Mouse (Mus musculus): ENCODE data around the gene Lrrc15. TPM values are rescaled to one million over a fixed set of nuclear protein-coding genes. Genes with fewer than 3 reads are reported as not detected.
A peak's percentile ranks its signal among the peaks of the same experiment; 100 is the strongest.

The Lrrc15 gene
- 1.8 and 2.1 TPM in 2 replicates for polyA plus RNA-seq (2015; fragmentation: Nextera tagmentation; extraction: Ambion mirVana)

DNA sequence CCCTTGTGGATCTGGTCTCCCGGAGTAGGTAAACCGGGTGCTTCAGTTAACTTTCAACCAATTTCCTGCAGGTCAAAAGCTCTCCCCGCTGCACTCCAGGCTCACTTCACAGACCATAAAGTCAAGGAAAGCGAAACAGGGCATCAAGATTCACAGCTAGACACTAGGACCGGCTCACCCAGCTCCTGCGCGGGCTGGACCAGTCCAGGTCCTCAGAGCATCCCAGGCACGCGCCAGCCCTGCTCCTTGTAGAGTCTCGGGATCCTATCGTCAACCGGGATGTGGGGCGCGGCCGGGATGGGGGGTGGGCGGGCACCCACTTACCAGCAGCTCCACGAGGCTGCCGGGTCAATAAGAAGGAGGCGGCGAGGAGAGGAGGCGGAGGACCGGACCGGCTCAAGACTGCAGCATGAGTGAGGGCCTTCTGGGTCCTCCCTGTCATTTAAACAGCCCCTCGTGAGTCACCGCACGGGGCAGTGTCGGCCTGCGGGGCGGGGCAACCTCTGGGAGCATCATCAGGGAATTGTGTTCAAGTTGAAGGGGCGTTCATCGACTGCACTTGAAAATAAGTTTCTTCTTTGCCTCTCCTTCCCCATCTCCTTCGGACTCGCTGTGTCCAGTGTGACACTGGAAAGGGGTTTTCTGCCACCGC is at the start of gene Lrrc15:
Lrrc15 (minus strand) TSS at position 413 of the 652 bp plus-strand sequence.
- no peak for ATAC-seq (ENCODE audit: insufficient number of reproducible peaks, low FRiP score, low TSS enrichment, low read depth)
- Histone ChIP-seq H3K4me2 (peak within 1 kb of the TSS; percentile 58), H3K27ac (no peak within 1 kb of the TSS), H3K9me3 (no peaks in the 10 kb centered on the region), H3K36me3 (no peaks in the 10 kb centered on the region), H3K9ac (no peak within 1 kb of the TSS), H3K27me3 (peaks cover 28% of the 10 kb centered on the region), H3K4me1 (peaks cover 36% of the 10 kb centered on the region), H3K4me3 (peak within 1 kb of the TSS; percentile 29)
- WGBS: 7% methylated on average over 34 of the region's 34 CpGs

DNA sequence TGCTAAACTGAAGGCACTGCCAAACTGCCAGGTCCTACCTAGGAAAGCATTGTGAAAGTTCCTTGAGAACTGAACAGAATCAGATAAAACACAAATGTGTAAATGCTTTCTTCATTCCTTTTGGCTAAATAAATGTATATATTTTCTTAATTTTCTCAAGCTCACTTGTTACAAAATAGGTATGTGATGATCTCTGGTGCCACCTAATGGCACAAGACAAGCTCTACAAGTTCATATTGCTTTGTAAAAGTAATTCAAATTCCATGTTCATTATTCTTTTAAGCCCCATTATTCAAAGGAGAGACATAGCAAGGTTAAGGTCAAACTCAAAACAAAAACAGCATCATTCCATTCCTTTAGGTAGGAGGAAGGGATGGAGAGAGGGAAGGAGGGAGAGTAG is 31.2 kb upstream of the Lrrc15 start:
- Histone ChIP-seq H3K27me3 (peaks cover 27% of the 10 kb centered on the region), H3K27ac (no peak overlapping the region), H3K4me3 (no peak overlapping the region), H3K4me2 (no peak overlapping the region), H3K4me1 (peaks cover 6% of the 10 kb centered on the region), H3K36me3 (peaks cover 9% of the 10 kb centered on the region), H3K9me3 (no peaks in the 10 kb centered on the region), H3K9ac (no peak overlapping the region)
- no peak for ATAC-seq (ENCODE audit: insufficient number of reproducible peaks, low FRiP score, low TSS enrichment, low read depth)

DNA sequence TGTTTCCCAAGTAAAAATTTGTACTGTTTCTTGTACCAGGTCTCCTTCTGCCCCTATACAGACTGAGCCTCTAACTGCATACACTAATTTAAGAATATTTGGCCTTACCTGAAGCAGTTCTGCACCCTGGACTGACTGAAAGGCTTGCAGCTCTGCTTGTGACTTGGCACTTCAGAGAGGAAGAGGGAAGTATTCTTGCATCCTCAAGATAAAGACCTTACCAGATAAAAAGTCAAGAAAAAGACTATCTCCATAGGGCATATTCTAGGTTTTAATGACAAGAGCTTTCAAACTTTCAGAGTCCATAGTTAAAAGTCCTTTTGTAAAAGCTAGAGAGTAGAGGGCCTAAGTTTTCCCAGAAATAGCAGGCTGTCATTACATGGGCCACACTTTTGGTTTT is 27.6 kb upstream of the Lrrc15 start, which contains the start of gene Gp5:
Gp5 (minus strand) TSS at position 133 of the 400 bp plus-strand sequence.
- H3K9ac ChIP-seq: no peak within 1 kb of the TSS
- no peaks in the 10 kb centered on the region for H3K9me3 ChIP-seq
- no peak within 1 kb of the TSS for H3K27ac ChIP-seq
- H3K4me1 ChIP-seq: peaks cover 17% of the 10 kb centered on the region
- peak within 1 kb of the TSS; percentile 59 for H3K4me3 ChIP-seq
- H3K27me3 ChIP-seq: peaks cover 52% of the 10 kb centered on the region
- no peak for ATAC-seq (ENCODE audit: insufficient number of reproducible peaks, low FRiP score, low TSS enrichment, low read depth)
- no peaks in the 10 kb centered on the region for H3K36me3 ChIP-seq
- H3K4me2 ChIP-seq: peak within 1 kb of the TSS; percentile 99

DNA sequence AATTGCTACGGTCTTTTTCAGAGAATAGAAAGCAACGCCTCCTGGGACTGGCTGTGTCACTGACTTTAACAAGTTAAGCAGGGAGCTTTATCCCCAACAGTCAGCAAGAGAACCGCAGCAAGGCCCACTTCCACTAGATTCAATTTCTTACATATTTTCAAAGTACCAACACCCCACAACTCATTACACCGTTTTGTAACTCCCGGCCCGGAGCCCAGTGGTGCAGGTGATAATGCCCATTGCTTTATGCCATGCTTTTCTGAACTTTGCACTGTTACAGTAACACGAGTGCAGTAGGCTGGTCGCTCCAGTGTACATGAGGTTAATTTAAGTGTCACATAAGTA is 27.1 kb upstream of the Lrrc15 start:
- Histone ChIP-seq H3K36me3 (no peaks in the 10 kb centered on the region), H3K4me1 (peaks cover 17% of the 10 kb centered on the region), H3K4me3 (no peak overlapping the region), H3K27me3 (peaks cover 52% of the 10 kb centered on the region), H3K9me3 (no peaks in the 10 kb centered on the region), H3K27ac (no peak overlapping the region), H3K4me2 (no peak overlapping the region), H3K9ac (no peak overlapping the region)
- 58% methylated on average over 8 of the region's 8 CpGs for WGBS
- ATAC-seq (ENCODE audit: insufficient number of reproducible peaks, low FRiP score, low TSS enrichment, low read depth): no peak

DNA sequence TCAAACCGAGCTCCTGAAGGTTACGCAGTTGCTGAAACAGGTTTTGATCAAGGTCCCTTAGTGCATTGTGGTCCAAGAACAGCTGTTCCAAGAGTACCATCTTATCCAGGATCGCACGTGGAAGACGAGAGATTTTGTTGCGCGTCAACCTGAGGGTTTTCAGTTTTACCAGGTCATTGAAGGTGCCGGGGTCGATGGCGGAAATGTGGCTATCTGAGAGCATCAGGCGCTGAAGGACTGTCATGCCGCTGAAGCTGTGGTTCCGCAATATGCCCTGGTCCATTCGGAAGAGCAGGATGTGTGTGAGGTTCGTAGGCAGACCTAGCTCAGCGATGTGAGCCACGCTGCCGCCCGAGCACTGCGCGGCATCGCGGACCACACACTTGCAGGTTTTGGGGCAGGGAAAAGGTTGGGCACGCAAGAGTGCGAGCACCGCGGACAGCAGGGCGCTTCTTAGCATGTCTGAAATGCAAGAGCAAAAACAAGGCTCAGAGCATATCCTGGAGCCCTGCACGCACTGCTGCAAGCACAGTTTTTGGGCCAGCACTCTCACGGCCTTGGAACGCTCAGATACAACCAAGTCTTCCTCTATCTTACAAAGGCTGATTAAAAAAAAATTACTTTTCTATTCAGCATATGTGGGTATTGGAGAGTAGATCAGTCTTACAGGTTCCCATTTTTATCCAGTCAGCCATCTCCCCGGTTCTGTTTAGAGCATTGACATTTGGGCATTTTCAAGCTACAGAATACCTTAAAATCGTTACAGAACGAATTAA is 26.5 kb upstream of the Lrrc15 start:
- Histone ChIP-seq H3K9me3 (no peaks in the 10 kb centered on the region), H3K9ac (no peak overlapping the region), H3K4me2 (peak overlapping the region; percentile 99), H3K27ac (no peak overlapping the region), H3K27me3 (peaks cover 52% of the 10 kb centered on the region), H3K4me1 (peaks cover 17% of the 10 kb centered on the region), H3K4me3 (peak overlapping the region; percentile 59), H3K36me3 (no peaks in the 10 kb centered on the region)
- no peak for ATAC-seq (ENCODE audit: insufficient number of reproducible peaks, low FRiP score, low TSS enrichment, low read depth)
- 6% methylated on average over 34 of the region's 34 CpGs for WGBS

DNA sequence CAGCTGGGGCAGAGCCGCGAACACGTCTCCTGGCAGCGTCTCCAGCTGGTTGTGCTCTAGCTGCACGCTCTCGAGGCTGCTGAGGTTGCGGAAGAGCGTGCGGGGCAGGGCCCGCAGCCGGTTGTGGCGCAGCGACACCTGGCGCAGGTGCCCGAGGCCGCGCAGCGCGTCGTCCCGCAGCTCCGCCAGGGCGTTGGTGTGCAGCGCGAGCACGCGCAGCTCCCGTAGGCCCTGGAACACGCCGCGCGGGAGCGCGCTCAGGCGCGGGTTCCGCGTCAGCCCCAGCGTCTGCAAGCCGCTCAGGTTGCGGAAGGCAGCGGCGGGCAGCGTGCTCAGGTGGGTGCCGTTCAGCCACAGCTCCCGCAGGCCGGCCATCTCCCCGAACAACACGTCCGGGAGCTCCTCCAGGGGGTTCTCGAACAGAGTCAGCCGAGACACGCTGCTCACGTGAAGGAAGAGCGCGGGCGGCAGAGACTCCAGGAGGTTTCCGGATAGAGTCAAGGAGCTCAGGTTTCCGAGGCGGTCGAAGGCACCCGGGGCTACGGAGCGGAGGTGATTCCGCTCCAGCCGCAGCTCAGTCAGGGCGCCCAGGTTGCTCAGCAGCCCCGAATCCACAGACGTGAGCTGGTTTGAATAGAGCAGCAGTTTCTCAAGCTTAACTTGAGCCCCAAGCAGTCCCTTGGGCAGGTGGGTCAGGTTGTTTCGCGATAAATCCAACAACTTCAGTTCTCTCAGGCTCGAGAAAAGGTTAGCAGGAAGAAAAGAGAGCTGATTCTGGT is 25.7 kb upstream of the Lrrc15 start:
- no peak for ATAC-seq (ENCODE audit: insufficient number of reproducible peaks, low FRiP score, low TSS enrichment, low read depth)
- Histone ChIP-seq H3K4me2 (peak overlapping the region; percentile 99), H3K9ac (peak overlapping the region; percentile 26), H3K36me3 (no peaks in the 10 kb centered on the region), H3K9me3 (no peaks in the 10 kb centered on the region), H3K27me3 (peaks cover 52% of the 10 kb centered on the region), H3K4me1 (peaks cover 17% of the 10 kb centered on the region), H3K27ac (no peak overlapping the region), H3K4me3 (peak overlapping the region; percentile 59)
- WGBS: under 1% methylated on average over 72 of the region's 72 CpGs

DNA sequence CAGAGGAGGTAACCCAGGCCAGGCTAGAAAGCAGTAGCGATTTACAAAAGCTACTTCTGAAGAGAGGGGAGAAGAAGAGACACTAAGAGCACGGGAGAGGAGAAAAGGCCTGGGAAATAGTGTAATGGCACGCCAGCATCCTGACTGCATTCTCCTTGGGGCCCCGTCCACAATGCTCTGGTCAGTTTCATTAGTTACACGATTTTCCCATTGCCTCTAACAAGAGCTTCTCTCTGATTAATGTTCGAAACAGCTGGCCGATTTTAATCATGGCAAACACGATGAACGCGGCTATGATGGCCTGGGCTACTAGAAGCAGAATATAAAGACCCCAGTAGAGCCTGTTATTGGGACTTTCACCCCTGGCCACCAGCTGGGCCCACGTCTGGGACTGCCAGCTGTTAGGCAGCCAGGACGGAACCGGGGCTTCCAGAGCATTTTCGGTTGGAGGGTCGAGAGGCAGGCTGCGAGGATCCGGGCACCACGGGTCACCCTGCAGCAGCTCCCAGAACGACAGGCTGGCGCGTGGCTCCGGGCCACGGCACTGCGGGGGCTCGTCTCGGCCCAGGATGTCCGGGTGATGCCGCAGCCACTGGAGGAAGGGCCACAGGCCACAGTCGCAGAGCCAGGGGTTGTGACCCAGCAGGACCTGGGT is 25.0 kb upstream of the Lrrc15 start:
- peaks cover 52% of the 10 kb centered on the region for H3K27me3 ChIP-seq
- no peak overlapping the region for H3K27ac ChIP-seq
- H3K4me3 ChIP-seq: peak overlapping the region; percentile 59
- H3K4me1 ChIP-seq: peaks cover 17% of the 10 kb centered on the region
- H3K36me3 ChIP-seq: no peaks in the 10 kb centered on the region
- peak overlapping the region; percentile 26 for H3K9ac ChIP-seq
- no peak for ATAC-seq (ENCODE audit: insufficient number of reproducible peaks, low FRiP score, low TSS enrichment, low read depth)
- no peaks in the 10 kb centered on the region for H3K9me3 ChIP-seq
- 14% methylated on average over 29 of the region's 29 CpGs for WGBS
- peak overlapping the region; percentile 99 for H3K4me2 ChIP-seq

DNA sequence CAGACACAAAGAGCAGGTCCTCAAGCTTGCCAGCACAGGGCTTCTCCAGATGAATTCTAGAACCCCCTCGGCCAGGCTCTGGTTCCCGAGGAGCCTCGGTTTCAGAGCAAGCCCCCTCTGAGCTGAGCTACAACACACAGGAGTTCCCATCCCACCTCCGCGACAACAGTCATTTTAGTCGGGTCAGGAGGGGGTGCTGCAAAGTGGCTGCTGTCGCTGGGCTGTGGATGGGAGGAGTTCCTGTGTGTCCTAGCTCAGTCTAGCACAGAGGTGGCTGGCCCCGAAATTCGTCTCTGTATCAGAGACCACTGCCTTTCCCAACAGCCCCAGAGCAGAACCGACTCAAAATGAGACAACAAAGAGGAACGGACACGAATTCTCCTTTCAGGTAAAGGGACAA is 24.2 kb upstream of the Lrrc15 start:
- ATAC-seq (ENCODE audit: insufficient number of reproducible peaks, low FRiP score, low TSS enrichment, low read depth): no peak
- no peaks in the 10 kb centered on the region for H3K36me3 ChIP-seq
- H3K4me1 ChIP-seq: peaks cover 17% of the 10 kb centered on the region
- 52% methylated on average over 12 of the region's 12 CpGs for WGBS
- H3K9ac ChIP-seq: no peak overlapping the region
- no peak overlapping the region for H3K4me2 ChIP-seq
- peaks cover 52% of the 10 kb centered on the region for H3K27me3 ChIP-seq
- H3K9me3 ChIP-seq: no peaks in the 10 kb centered on the region
- H3K4me3 ChIP-seq: no peak overlapping the region
- H3K27ac ChIP-seq: no peak overlapping the region

DNA sequence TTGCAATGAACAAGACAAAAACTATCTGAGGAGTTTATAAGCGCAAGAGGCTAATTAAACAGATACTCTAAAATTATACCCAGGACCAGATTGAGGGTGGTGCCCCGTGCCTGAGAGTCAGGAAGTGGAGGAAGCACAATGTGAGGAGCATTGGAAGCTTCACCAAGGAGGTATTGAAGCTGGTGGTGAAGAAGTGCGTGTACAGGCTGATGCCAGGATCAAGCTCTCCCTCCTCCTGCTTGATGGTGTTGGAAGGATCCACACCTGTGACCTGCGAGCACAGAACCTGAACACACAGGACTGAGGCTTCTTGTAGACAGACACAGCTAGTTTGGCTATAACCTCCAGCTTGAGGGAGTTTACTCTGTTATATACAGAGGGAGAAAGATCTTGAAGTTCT is 23.0 kb upstream of the Lrrc15 start:
- Histone ChIP-seq H3K9ac (no peak overlapping the region), H3K9me3 (no peaks in the 10 kb centered on the region), H3K27ac (no peak overlapping the region), H3K4me1 (peaks cover 17% of the 10 kb centered on the region), H3K4me3 (no peak overlapping the region), H3K27me3 (peaks cover 43% of the 10 kb centered on the region), H3K4me2 (no peak overlapping the region), H3K36me3 (no peaks in the 10 kb centered on the region)
- ATAC-seq (ENCODE audit: insufficient number of reproducible peaks, low FRiP score, low TSS enrichment, low read depth): no peak
- 84% methylated on average over 4 of the region's 4 CpGs for WGBS

DNA sequence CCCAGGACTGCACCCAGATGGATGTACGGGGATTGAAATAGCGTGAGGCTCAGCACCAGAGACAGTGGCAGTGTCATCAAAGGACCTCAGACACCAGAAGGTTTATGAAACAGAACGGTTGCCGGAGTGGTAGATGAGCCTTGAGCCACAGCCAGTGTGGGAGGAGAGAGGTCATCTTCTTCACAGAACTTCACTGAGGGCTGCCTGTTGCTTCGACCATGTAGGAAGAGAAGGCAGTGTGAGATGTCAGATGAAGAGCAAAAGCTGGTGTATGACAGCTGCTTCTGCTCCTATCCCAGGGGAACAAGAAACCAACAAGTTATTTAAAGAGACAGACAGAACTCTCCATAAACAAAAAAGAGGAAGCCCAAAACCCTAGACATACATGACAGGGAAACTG is 21.2 kb upstream of the Lrrc15 start:
- no peaks in the 10 kb centered on the region for H3K9me3 ChIP-seq
- ATAC-seq (ENCODE audit: insufficient number of reproducible peaks, low FRiP score, low TSS enrichment, low read depth): no peak
- H3K4me1 ChIP-seq: peaks cover 12% of the 10 kb centered on the region
- no peaks in the 10 kb centered on the region for H3K36me3 ChIP-seq
- WGBS: 65% methylated on average over 5 of the region's 5 CpGs
- no peak overlapping the region for H3K4me2 ChIP-seq
- no peak overlapping the region for H3K27ac ChIP-seq
- H3K4me3 ChIP-seq: no peak overlapping the region
- no peak overlapping the region for H3K9ac ChIP-seq
- peaks cover 26% of the 10 kb centered on the region for H3K27me3 ChIP-seq

DNA sequence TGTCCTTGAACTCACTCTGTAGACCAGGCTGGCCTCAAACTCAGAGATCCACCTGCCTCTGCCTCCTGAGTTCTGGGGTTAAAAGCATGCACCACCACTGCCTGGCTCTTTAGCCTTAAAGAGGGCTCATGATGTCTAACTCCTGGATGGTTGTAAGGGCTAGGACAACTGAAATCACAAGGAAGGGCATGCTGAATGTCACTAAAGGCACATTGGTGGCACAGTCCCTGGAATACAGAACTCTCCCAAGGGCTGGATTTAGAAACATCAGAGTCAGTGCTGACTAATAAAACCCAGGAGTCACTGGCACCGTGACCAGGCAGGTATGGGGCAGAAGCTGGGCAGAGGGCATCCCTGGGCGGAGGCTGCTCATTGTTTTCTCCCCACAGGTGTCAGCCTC is 20.4 kb upstream of the Lrrc15 start:
- WGBS: 68% methylated on average over 2 of the region's 2 CpGs
- ATAC-seq (ENCODE audit: insufficient number of reproducible peaks, low FRiP score, low TSS enrichment, low read depth): no peak
- no peak overlapping the region for H3K27ac ChIP-seq
- H3K36me3 ChIP-seq: no peaks in the 10 kb centered on the region
- H3K4me1 ChIP-seq: peaks cover 3% of the 10 kb centered on the region
- H3K9me3 ChIP-seq: no peaks in the 10 kb centered on the region
- no peak overlapping the region for H3K4me3 ChIP-seq
- H3K4me2 ChIP-seq: no peak overlapping the region
- H3K9ac ChIP-seq: no peak overlapping the region
- peaks cover 18% of the 10 kb centered on the region for H3K27me3 ChIP-seq

All from limb, embryonic 15.5 days (tissue).